Mouse (Mus musculus): ENCODE measurements around the gene Kcnn1. TPM values are rescaled to one million over a fixed set of nuclear protein-coding genes. Genes with fewer than 3 reads are reported as not detected.
A peak's percentile ranks its signal among the peaks of the same experiment; 100 is the strongest.
"Not testable (repeated sequence)": the region's sequence is repeated elsewhere in the genome, so short reads cannot be mapped to it uniquely, and the experiment has no call there.

Gene Kcnn1
- total RNA-seq, 1 experiment from 2014 or later, result 3.8 TPM

- no peak for DNase-seq
Observed at GRCm38 (mm10) chr8:70842484-70842883, 20.6 kb downstream of the Kcnn1 start.

- peak; percentile 93 for DNase-seq
Observed at GRCm38 (mm10) chr8:70841147-70842072, 21.6 kb downstream of the Kcnn1 start.

DNA sequence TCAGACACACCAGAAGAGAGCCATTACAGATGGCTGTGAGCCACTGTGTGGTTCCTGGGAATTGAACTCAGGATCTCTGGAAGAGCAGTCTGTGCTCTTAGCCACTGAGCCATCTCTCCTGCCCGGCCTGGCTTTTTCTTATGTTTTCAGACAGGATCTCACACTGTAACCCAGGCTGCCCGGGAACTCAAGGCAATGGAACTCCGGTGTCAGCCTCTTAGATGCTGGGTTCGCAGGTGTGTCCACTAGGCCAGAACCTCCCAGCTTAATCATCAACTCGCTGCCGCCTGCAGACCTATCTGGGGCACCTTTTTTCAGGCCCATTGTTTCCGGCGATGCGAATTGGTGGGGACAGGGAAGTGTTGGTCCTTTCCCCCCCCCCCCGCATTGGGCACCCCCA, 22.5 kb downstream of the Kcnn1 start:
- DNase-seq, result no peak

DNA sequence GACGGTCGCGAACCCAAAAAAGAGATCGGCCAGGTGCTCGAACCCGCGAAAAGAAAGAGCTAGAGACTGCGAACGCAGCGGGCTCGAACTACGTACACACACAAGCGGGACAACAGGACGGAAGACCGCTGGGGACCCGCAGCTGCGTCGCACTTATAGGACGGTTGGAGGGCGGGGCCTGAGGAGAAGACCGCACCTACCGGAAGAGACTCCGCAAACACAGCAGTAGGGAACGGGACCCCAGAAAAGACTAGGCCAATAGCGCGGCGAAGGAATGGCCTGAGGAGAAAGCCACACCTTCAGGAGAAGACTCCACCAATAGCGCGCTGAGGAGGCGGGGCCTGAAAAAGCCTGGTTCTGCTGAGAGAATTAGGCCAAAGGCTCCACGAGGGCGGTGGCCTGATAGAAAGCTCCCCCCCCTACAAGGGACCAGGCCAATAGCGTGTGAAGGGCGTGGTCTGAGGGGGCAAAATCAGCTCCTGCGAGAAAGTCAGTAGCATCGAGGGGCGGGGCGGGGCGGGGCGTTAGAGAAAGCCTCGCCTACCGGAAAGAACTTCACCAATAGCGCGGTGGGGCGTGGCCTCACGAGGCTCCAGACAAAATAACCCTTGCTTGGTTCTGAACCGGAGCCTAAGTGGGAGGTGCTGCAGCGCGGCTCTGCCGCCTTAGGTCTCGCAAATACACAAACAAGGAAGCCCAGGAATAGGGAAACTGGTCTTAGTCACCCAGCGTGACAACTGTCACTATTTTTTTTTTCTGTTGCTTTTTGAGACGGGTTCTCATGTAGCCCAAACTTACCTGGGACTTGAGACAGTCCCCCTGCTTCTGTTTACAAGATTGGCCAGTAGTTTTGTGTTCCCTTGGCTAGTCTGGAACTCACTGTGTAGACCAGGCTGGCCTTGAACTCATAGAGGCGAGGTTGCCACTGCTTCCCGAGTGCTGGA, 23.4 kb downstream of the Kcnn1 start, which contains the start of gene Arrdc2:
Gene Arrdc2, minus strand, starts transcription at position 313 of the 944 bp plus-strand sequence.
- DNase-seq, result peak; percentile 99

DNA sequence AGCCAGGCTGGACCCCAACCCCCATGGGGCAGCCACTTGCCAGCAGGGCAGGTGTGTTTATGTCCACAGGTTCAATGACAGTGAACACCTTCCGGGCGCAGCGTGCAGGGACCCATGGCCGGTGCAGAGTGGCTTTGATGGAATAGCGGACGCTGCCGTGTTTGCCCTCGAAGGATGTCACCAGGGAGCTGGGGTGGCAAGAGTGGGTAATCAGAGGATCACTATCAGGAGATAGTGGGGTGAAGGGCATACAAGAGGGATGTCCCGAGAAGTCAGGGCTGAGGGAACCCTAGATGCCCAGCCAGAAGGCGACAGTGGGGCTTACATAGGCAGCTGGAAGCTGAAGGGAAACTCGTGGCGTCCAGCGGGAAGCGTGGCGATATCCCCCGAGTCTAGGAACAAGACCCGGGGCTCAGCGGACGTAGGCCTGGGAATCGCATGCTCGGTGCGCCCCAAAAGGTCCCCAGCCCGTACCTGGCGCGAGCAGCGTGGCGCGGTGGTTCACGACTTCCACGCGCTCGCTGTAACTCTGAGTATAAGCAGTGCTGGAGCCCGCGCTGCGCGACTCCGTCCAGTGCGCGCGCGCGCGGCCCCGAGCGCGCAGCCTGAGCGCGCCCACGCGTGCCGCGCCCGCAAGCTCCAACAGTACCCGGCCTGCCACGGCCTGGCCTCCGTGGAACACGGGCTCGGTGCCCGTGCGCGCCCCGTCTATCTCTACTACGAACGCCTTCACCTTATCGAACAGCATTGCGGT, 24.2 kb downstream of the Kcnn1 start:
- no peak for DNase-seq

GRCm38 (mm10) chr8:70836666-70837065, 26.4 kb downstream of the Kcnn1 start:
- no peak for DNase-seq

DNA sequence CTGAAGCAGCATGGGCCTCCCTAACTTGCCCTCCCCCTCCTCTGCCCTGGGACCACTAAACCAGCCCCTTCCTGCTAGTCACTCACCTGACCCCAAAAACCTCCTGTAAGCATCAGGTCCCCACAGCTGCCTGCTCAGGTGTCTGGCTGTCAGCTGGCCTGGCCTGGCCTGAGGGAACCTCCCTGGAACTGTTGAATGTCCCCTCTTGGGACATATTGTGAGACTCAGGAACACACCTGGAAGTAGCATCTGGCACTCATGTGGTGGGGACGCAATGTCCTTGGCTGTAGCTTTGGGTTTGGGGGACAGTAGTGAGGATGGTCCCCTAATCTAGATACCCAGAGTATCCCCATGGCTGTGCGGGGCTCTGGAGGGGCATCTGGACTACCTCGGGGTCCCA, 29.0 kb downstream of the Kcnn1 start:
- no peak for DNase-seq

- peak; percentile 84 for DNase-seq
Observed at GRCm38 (mm10) chr8:70833520-70833919, 29.5 kb downstream of the Kcnn1 start.

DNA sequence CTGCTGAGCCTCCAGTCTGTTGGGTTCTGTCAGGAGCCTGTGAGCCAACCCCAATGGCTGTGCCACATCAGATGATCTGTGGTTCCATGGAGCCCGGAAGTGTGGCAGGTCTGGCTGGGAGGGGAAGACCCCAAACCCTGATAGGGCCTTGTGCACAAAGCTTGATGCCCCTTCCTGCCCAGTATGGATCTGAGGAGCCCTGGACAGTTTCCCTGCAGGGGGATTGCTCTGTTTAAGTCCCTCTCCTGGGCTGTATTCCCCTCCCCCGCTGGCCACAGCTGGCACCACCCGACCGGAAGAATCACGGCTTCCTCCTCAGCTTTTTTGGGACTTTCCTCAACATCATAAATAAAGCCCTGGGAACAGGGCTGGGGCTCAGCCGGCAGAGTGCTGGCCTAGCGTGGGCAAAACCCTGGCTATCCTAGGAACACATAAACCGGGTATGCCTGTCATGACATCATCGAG, 30.0 kb downstream of the Kcnn1 start:
- DNase-seq, result peak; percentile 55

DNA sequence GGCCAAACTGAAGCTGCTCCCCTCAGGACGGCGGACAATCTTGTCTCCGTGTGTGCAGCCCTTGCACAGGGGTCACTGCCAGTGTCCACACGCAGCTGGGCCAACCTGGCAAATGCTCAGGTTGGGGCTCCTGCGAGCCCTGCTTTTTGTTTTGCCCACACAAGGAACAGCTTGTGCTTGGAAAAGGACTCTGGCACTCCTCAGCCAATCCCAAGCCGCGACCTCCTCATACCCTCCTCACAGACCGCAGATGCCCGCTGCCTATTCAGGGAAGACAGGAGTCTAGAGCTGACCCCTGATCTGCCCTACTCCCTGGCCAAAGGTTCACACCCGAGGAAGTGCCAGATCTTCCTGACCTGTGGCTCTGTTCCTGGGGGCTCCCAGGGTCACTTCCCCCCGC, 30.7 kb downstream of the Kcnn1 start:
- DNase-seq, result no peak

GRCm38 (mm10) chr8:70831517-70831916, 31.5 kb downstream of the Kcnn1 start:
- no peak for DNase-seq

DNA sequence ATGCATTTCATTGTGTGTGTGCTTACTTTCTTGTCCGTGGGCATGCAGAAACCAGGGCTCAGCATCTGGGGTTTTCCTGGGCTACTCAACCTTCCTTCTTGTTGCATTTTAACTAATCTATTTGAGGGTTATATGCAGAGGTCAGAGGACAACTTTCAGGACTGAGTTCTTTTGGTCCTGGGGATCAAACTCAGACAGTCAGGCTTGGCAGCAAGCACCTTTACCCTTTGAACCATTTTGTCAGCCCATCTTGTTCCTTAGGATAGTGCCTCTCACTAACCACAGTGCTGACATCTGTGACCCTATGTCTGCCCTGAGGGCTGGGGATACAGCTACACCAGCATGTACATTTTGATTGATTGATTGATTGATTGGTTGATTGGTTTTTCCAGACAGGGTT, 35.3 kb downstream of the Kcnn1 start:
- DNase-seq, result no peak

GRCm38 (mm10) chr8:70827010-70827409, 36.0 kb downstream of the Kcnn1 start:
- DNase-seq, result no peak

- no peak for DNase-seq
Observed at GRCm38 (mm10) chr8:70825816-70826215, 37.2 kb downstream of the Kcnn1 start.

DNA sequence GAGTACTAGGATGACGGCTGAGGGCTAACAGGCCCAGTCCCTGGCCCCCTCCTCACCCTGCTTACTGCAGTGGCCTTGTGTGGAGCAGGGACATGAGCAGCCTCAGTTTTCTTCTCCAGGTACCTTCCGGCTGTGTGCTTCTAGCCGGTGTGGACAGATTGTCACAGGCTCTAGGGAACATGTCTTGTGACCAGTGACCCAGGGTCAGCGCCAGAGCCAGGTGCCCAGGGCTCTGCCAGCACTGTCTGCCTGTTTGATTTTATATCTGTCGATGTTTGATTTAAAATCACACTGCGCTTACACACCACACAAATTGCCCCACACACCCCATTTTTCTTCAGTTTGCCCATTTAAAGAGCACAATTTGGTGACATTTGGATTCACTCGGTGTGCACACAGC, 39.3 kb downstream of the Kcnn1 start:
- no peak for DNase-seq

- DNase-seq, result not testable (repeated sequence)
Observed at GRCm38 (mm10) chr8:70822594-70822993, 40.5 kb downstream of the Kcnn1 start.

- no peak for DNase-seq
Observed at GRCm38 (mm10) chr8:70821992-70822391, 41.1 kb downstream of the Kcnn1 start.

- DNase-seq, result peak; percentile 79
Observed at GRCm38 (mm10) chr8:70821399-70821962, 41.6 kb downstream of the Kcnn1 start.

DNA sequence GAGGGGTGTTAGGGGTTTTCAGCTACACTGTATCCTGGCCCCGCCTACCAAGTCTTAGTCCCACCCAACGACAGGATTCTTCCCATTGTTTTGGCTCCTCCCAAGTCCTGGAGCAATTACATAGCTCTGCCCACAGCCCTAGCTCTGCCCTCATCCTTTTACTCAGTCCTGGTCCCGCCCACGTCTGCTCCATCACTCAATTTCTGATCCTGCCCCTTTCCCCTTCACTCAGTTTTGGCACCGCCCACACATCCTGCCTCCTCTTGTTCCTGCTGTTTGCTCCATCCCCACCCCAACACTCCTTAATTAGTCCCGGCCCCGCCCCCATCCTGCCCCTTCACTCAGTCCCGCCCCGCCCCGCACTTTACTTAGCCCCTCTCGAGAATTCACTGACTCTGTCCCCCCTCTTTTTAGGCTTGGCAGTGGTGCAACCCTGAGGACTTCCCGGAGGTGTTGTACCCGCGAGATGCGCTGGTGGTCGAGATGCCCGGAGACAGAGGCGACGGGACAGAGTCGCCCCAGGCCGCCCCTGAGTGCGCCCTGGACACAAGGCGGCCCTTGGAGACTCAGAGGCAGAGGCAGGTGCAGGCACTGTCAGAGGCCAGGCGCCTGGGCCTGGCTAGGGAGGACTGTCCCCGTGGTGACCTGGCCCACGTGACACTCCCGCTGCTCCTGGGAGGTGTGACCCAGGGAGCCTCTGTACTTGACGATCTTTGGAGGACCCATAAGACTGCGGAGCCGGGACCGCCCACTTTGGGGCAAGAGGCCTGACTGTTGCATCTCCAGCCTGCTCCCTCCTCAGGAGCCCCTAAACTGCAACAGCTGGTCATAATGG, 42.7 kb downstream of the Kcnn1 start:
- DNase-seq, result peak; percentile 75

DNA sequence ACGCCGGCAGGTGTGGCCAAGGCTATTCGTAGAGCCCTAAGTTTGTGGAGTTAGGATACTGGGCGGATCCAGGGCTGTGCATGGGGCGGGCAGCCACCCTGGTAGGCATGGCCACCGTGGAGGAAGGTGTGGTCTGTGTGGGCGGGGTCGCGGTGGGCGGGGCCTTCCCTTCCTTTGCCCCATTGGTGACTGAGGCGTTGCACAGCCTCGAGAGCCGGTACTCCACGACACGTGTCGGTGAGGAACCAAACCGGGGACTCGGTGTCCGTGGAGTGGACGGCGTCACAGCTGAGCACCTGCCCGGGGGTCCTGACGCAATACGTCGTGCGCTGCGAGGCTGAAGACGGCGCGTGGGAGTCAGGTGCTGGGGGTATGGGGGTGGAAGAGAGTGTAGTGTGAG, 46.4 kb downstream of the Kcnn1 start:
- DNase-seq, result peak; percentile 67

DNA sequence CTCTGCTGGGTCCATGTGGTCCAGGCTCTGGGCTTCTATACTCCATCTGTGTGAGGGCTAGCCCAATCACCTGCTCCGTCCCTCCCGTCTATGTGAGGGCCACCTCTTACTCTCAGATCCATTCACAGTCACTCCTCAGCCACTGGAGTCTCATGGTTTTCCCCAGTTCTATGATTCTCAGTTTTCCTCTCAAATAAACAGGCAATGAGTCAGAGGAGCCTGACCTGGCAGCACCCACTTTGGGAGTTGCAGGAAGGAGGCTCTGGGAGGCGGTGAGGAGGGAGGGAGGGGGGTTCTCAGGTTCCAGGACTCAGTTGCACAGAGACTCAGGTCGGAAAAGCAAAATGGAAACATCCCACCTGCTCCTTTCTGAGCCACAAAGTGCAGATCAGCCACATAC, 50.2 kb downstream of the Kcnn1 start:
- DNase-seq, result no peak
